Mouse (Mus musculus) midbrain, embryonic 15.5 days (tissue): ENCODE results near the gene Ppfibp1. TPM values are rescaled to one million over a fixed set of nuclear protein-coding genes. Genes with fewer than 3 reads are reported as not detected.

Experiments
- ATAC-seq: fragments of 200-750 bp; cut with Nextera tagmentation; replicated peaks from 2 replicates; pipeline ENCODE4 v1.8.0; 2017; ENCODE audit warnings: moderate TSS enrichment
- H3K27ac ChIP-seq: fragments of 300-500 bp; sonication (generic); 2 replicates; pipeline ENCODE4 v1.5.1; 2015; ENCODE audit warnings: mild to moderate bottlenecking, inconsistent platforms
- H3K27me3 ChIP-seq: fragments of 300-500 bp; sonication (generic); replicated peaks from 2 replicates; pipeline ENCODE4 v1.6.1; 2015; ENCODE audit warnings: inconsistent platforms
- H3K36me3 ChIP-seq: fragments of 300-500 bp; sonication (generic); replicated peaks from 2 replicates; pipeline ENCODE4 v1.6.1; 2015; ENCODE audit warnings: inconsistent platforms
- H3K4me1 ChIP-seq: fragments of 300-500 bp; sonication (generic); 2 replicates; pipeline ENCODE4 v1.6.1; 2015; ENCODE audit warnings: inconsistent platforms
- H3K4me2 ChIP-seq: fragments of 300-500 bp; sonication (generic); 2 replicates; pipeline ENCODE4 v1.6.1; 2015; ENCODE audit warnings: inconsistent platforms, mild to moderate bottlenecking, moderate library complexity
- H3K4me3 ChIP-seq: fragments of 300-500 bp; sonication (generic); 2 replicates; pipeline ENCODE4 v1.5.1; 2015; ENCODE audit warnings: mild to moderate bottlenecking, inconsistent platforms
- H3K9ac ChIP-seq: fragments of 300-500 bp; sonication (generic); 2 replicates; pipeline ENCODE4 v1.6.1; 2015; ENCODE audit warnings: mild to moderate bottlenecking, inconsistent platforms
- H3K9me3 ChIP-seq: fragments of 300-500 bp; sonication (generic); 2 replicates; pipeline ENCODE4 v1.6.1; 2016; ENCODE audit warnings: inconsistent platforms
- WGBS: fragments of 180-500 bp; shearing (Covaris S2); methylation state at CpG from one replicate; pipeline ENCODE4 v1.1.7; 2015; ENCODE audit warnings: mixed read lengths; 5-methylcytosine and 5-hydroxymethylcytosine counted together
- polyA plus RNA-seq: library from polyadenylated mRNA; unstranded; fragments of >200 nt; fragmentation: Nextera tagmentation; extraction: Ambion mirVana; gene quantifications from 2 replicates; pipeline ENCODE4 v1.2.1, GENCODE M21; 2015

The Ppfibp1 gene
- polyA plus RNA-seq, 1 experiment from 2014 or later: 17.8 TPM

GRCm38 (mm10) chr6:147079919-147080318 lies 191.6 kb downstream of the Ppfibp1 start:
- Histone ChIP-seq H3K4me2 (no peak overlapping the region), H3K9me3 (no peaks in the 10 kb centered on the region), H3K27me3 (no peaks in the 10 kb centered on the region), H3K4me3 (no peak overlapping the region), H3K4me1 (no peaks in the 10 kb centered on the region), H3K27ac (no peak overlapping the region), H3K9ac (no peak overlapping the region), H3K36me3 (no peaks in the 10 kb centered on the region)
- no peak for ATAC-seq
- WGBS: 95% methylated on average over 10 of the region's 10 CpGs

Other genes starting within 250 kb of the Ppfibp1 start
- gene Med21, start 245.9 kb upstream of the Ppfibp1 start, polyA plus RNA-seq: 99.3 and 102 TPM in 2 replicates
- 26.8 and 30.0 TPM in 2 replicates for gene Tm7sf3, start 245.7 kb upstream of the Ppfibp1 start, polyA plus RNA-seq
- gene Stk38l, start 163.5 kb upstream of the Ppfibp1 start, polyA plus RNA-seq: 15.4 and 16.3 TPM in 2 replicates
- 2.7 and 4.7 TPM in 2 replicates for gene Arntl2, start 92.4 kb upstream of the Ppfibp1 start, polyA plus RNA-seq
- gene Smco2, start 38.4 kb upstream of the Ppfibp1 start, polyA plus RNA-seq: not detected in 2 replicates
- gene 1700034J05Rik, start 65.9 kb downstream of the Ppfibp1 start, polyA plus RNA-seq: 0.08 TPM in 1 of 2 replicates, not detected in the other
- 0.85 and 1.1 TPM in 2 replicates for gene Rep15, start 144.1 kb downstream of the Ppfibp1 start, polyA plus RNA-seq
- 67.8 and 78.9 TPM in 2 replicates for gene Mrps35, start 154.3 kb downstream of the Ppfibp1 start, polyA plus RNA-seq
- gene Mansc4, start 198.5 kb downstream of the Ppfibp1 start, polyA plus RNA-seq: 0.89 and 1.0 TPM in 2 replicates
- 7.5 and 7.6 TPM in 2 replicates for gene Klhl42, start 202.9 kb downstream of the Ppfibp1 start, polyA plus RNA-seq